Mouse (Mus musculus) myocyte (in vitro differentiated cells): ENCODE data around the gene 4931428F04Rik. TPM values are rescaled to one million over a fixed set of nuclear protein-coding genes. Genes with fewer than 3 reads are reported as not detected.

Experiments
- H3K27me3 ChIP-seq: one replicate; pipeline ENCODE4 v1.6.1; 2011; ENCODE audit not compliant: control insufficient read depth, insufficient read depth, insufficient read length
- H3K36me3 ChIP-seq: one replicate; pipeline ENCODE4 v1.6.1; 2011; ENCODE audit not compliant: control insufficient read depth, insufficient read depth
- H3K4me2 ChIP-seq: one replicate; pipeline ENCODE4 v1.6.1; 2011; ENCODE audit warnings: low read depth, control low read depth
- H3K4me3 ChIP-seq: one replicate; pipeline ENCODE4 v1.5.1; 2011; ENCODE audit warnings: mild to moderate bottlenecking, control low read depth, moderate library complexity
- H3K79me2 ChIP-seq: one replicate; pipeline ENCODE4 v1.6.1; 2011; ENCODE audit not compliant: control insufficient read depth, insufficient read depth
- H3ac ChIP-seq: one replicate; pipeline ENCODE4 v1.6.1; 2011; ENCODE audit not compliant: control insufficient read depth, insufficient read length
- CEBPB ChIP-seq: IDR thresholded peaks from 2 replicates; pipeline ENCODE4 v1.6.1; 2011; ENCODE audit warnings: mild to moderate bottlenecking, moderate library complexity; ENCODE audit not compliant: poor library complexity, insufficient read depth, severe bottlenecking
- E2F4 ChIP-seq: IDR thresholded peaks from one replicate; pipeline ENCODE4 v1.6.1; 2011; ENCODE audit warnings: mild to moderate bottlenecking, control low read depth, moderate library complexity; ENCODE audit not compliant: insufficient read depth
- MAX ChIP-seq: IDR thresholded peaks from one replicate; pipeline ENCODE4 v1.6.1; 2011; ENCODE audit warnings: low read depth, mild to moderate bottlenecking, control low read depth
- MYOD1 ChIP-seq, 3 experiments: IDR thresholded peaks; one replicate each; pipeline ENCODE4 v1.6.1; 2011; ENCODE audit warnings: control low read depth in 2 of 3, low read depth in 2 of 3, mild to moderate bottlenecking in 2 of 3, moderate library complexity in 1 of 3; ENCODE audit not compliant: insufficient read length in 2 of 3, control insufficient read depth in 1 of 3
- MYOG ChIP-seq, 3 experiments: IDR thresholded peaks; one replicate each; pipeline ENCODE4 v1.6.1; 2011; ENCODE audit warnings: control low read depth in 2 of 3, low read depth in 2 of 3, mild to moderate bottlenecking in 2 of 3; ENCODE audit not compliant: insufficient read length in 2 of 3, control insufficient read depth in 1 of 3, insufficient read depth in 1 of 3
- POLR2A ChIP-seq: IDR thresholded peaks from one replicate; pipeline ENCODE4 v1.6.1; 2011; ENCODE audit warnings: low read depth, mild to moderate bottlenecking, control low read depth, moderate library complexity; ENCODE audit not compliant: insufficient read length
- POLR2AphosphoS2 ChIP-seq: IDR thresholded peaks from one replicate; pipeline ENCODE4 v1.6.1; 2011; ENCODE audit warnings: low read depth, control low read depth; ENCODE audit not compliant: insufficient read length
- REST ChIP-seq: IDR thresholded peaks from one replicate; pipeline ENCODE4 v1.6.1; 2011; ENCODE audit warnings: mild to moderate bottlenecking, control low read depth, moderate library complexity; ENCODE audit not compliant: insufficient read depth, insufficient read length
- SRF ChIP-seq: IDR thresholded peaks from one replicate; pipeline ENCODE4 v1.6.1; 2011; ENCODE audit warnings: low read depth; ENCODE audit not compliant: control insufficient read depth, insufficient read length
- TCF12 ChIP-seq: IDR thresholded peaks from one replicate; pipeline ENCODE4 v1.6.1; 2011; ENCODE audit warnings: mild to moderate bottlenecking, control low read depth; ENCODE audit not compliant: poor library complexity, insufficient read depth, severe bottlenecking
- TCF3 ChIP-seq: IDR thresholded peaks from one replicate; pipeline ENCODE4 v1.6.1; 2011; ENCODE audit warnings: low read depth, control low read depth; ENCODE audit not compliant: insufficient read length
- USF1 ChIP-seq: IDR thresholded peaks from one replicate; pipeline ENCODE4 v1.6.1; 2011; ENCODE audit warnings: low read depth, mild to moderate bottlenecking, control low read depth, moderate library complexity
- polyA plus RNA-seq: library from polyadenylated mRNA; unstranded; fragments of >200 nt; fragmentation: generic; extraction: Trizol; gene quantifications from one replicate; pipeline ENCODE4 v1.2.1, GENCODE M21; 2012; ENCODE audit warnings: missing spikeins

4931428F04Rik gene
- polyA plus RNA-seq, 1 experiment: 6.2 TPM

DNA sequence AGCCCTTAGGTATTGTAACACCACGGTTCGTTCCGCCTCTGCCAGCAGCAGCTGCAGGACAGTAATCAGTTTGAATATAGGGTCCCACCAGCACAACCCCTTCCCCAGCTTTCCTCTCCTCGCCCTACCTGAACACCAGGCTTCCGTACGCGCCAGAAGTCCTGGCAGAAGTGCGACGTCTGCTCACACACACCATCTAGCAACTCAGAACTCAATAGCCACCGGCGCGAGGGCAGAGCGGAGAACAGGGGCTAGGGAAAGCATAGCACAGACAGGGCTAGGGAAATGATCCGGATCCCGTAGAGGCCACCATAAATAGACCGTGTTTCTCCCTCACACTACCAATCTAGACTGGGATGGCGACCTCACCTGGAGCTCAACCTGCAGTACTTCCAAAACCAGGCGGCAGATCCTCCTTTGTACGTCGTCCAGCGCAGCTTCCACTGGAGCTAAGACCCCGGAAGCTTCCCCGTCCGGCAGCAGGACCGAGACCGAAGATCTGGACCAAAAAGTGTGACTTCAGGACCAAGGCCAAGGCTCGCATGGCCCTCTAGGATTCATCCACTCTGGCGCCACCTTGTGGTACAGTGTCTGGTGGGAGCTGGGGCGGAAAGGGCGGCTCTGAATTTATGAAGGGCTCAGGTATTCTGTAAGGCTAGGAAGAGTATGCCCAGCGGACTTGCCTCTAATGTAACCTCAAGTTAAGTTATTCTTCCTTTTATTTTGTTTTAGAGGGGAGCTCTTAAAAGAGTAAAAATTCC lies 1.1 kb upstream of the 4931428F04Rik start:
- H3K36me3 ChIP-seq: no peaks in the 10 kb centered on the region
- H3K27me3 ChIP-seq: no peaks in the 10 kb centered on the region
- no peak overlapping the region for H3ac ChIP-seq
- peak overlapping the region; percentile 93 for H3K4me2 ChIP-seq
- peaks cover 23% of the 10 kb centered on the region for H3K79me2 ChIP-seq
- H3K4me3 ChIP-seq: peak overlapping the region; percentile 35
- TF ChIP-seq USF1 (no peak), REST (peak; percentile 95), POLR2A (no peak), MYOG (IDR thresholded peaks at IDR 0.05; ENCODE audit: control insufficient read depth in 1 of 3, insufficient read depth in 1 of 3, insufficient read length in 2 of 3, low read depth in 2 of 3) (no peak), MAX (no peak), SRF (no peak), MYOD1 (IDR thresholded peaks at IDR 0.05; ENCODE audit: control insufficient read depth in 1 of 3, insufficient read length in 2 of 3, low read depth in 2 of 3) (no peak), POLR2AphosphoS2 (no peak)

DNA sequence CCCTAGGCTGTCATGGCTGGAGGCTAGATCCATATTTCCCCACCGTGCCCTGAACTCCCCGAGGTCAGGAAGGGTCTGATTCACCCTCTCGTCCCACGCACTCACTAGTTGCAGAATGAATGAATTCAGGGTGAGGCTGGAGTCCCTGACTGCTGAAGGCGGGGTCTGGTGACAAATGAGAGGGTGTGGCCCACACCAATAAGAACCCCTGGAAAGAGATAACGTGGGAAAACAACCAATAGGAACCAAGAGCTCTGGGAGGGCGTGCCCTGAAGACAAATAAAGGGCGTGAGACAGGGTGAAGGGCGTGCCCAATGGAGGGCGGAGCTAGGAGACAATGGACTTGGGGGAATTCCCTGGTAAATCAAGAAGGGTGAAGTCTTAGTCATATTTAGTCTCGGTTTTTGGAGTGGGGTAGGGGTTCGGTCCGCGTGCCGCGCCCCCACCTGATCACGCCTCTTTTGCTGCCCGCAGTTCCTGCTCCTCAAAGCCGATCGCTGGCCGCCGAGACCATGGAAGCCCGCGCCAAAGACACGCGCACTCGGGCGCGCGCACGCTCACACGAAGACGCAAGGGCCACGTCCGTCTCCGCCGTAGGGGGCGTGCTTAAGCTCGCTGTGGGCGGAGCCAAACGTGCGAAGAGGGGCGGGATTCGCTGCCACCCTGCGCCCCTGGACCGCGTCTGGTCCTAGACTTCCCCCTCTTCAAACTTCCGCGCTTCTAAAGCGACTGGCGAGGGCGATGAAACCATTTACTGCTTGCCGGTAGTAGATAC lies 519 bp downstream of the 4931428F04Rik start:
- Histone ChIP-seq H3K4me3 (peak overlapping the region; percentile 35), H3K27me3 (no peaks in the 10 kb centered on the region), H3K4me2 (peak overlapping the region; percentile 93), H3K36me3 (no peaks in the 10 kb centered on the region), H3K79me2 (peaks cover 23% of the 10 kb centered on the region), H3ac (peak overlapping the region; percentile 2)
- peak; percentile 84 for TF ChIP-seq POLR2A
- no peak for TF ChIP-seq TCF3
- peak; percentile 71 for TF ChIP-seq POLR2AphosphoS2
- TF ChIP-seq MYOG (IDR thresholded peaks at IDR 0.05; ENCODE audit: control insufficient read depth in 1 of 3, insufficient read depth in 1 of 3, insufficient read length in 2 of 3, low read depth in 2 of 3): peak in 1 of 3 experiments; percentile 18
- TF ChIP-seq TCF12: no peak
- TF ChIP-seq REST: no peak
- TF ChIP-seq USF1: no peak
- peak; percentile 36 for TF ChIP-seq SRF
- TF ChIP-seq MYOD1 (IDR thresholded peaks at IDR 0.05; ENCODE audit: control insufficient read depth in 1 of 3, insufficient read length in 2 of 3, low read depth in 2 of 3): no peak

DNA sequence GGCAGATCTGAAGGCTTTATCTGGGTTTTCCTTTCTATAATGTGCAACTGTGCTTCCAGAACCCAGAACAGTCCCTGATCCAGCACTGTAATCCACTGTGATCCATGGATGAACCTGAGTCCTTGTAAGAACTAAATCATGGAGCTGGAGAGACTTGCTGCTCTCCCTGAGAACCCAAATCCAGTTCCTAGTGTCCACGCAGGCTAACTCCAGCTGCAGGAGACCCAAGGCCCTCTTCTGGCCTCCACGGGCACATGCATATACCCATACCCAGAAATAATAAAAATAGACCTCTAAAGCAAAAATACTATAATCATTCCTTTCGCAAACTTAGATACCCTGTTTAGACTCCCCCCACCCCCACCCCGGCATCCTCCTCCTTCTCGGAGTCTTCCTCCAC lies 1.4 kb downstream of the 4931428F04Rik start:
- Histone ChIP-seq H3K4me2 (peak overlapping the region; percentile 87), H3K27me3 (no peaks in the 10 kb centered on the region), H3K79me2 (peaks cover 23% of the 10 kb centered on the region), H3K36me3 (no peaks in the 10 kb centered on the region), H3ac (no peak overlapping the region), H3K4me3 (peak overlapping the region; percentile 35)
- TF ChIP-seq POLR2A (no peak), TCF12 (no peak), SRF (no peak), CEBPB (no peak), POLR2AphosphoS2 (no peak), MYOD1 (IDR thresholded peaks at IDR 0.05; ENCODE audit: control insufficient read depth in 1 of 3, insufficient read length in 2 of 3, low read depth in 2 of 3) (no peak), MAX (no peak), REST (no peak), USF1 (no peak), TCF3 (no peak)

DNA sequence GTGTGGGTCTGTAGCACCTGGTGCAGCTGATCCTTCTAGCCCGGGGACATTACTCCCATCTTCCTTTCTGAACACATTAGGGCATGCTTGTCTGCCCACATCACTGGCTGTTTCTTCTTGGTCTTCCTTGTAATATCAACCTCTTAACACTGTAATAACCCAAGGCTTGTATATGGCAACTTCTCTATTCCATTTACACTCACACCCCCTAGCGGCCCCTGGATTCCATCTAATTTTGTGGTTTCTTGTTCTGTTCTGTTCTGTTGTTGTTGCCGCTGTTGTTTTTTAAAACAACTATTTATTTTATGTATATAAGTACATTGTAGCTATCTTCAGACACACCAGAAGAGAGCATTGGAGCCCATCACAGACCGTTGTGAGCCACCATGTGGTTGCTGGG lies 2.8 kb downstream of the 4931428F04Rik start:
- H3ac ChIP-seq: no peak overlapping the region
- TF ChIP-seq USF1: no peak
- peak overlapping the region; percentile 87 for H3K4me2 ChIP-seq
- no peak overlapping the region for H3K4me3 ChIP-seq
- peaks cover 23% of the 10 kb centered on the region for H3K79me2 ChIP-seq
- H3K27me3 ChIP-seq: no peaks in the 10 kb centered on the region
- peaks cover 1% of the 10 kb centered on the region for H3K36me3 ChIP-seq

DNA sequence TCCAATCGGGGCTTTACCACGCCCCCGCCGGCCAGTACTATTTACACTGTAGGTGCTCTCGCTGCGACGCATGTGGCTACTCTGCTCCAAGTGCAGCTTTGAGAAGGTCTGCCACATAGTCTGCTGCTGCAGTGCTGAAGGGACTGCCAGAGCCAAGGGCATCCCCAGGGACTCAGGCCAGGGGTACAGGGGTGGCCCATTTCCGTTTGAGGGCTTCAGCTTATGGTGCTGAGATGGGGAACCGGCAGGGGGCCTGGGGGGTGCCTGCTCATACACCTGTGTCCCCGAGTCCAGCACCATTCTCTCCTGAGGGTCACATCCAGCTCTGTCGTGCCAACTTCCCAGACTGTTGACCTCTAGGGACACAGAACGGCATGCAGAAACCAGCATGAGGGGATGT lies 4.2 kb downstream of the 4931428F04Rik start:
- Histone ChIP-seq H3K27me3 (no peaks in the 10 kb centered on the region), H3K79me2 (peaks cover 23% of the 10 kb centered on the region), H3K4me3 (no peak overlapping the region), H3K36me3 (peaks cover 4% of the 10 kb centered on the region), H3K4me2 (no peak overlapping the region), H3ac (no peak overlapping the region)
- no peak for TF ChIP-seq MAX
- no peak for TF ChIP-seq MYOG (IDR thresholded peaks at IDR 0.05; ENCODE audit: control insufficient read depth in 1 of 3, insufficient read depth in 1 of 3, insufficient read length in 2 of 3, low read depth in 2 of 3)
- TF ChIP-seq USF1: no peak
- TF ChIP-seq SRF: no peak
- TF ChIP-seq CEBPB: no peak
- no peak for TF ChIP-seq MYOD1 (IDR thresholded peaks at IDR 0.05; ENCODE audit: control insufficient read depth in 1 of 3, insufficient read length in 2 of 3, low read depth in 2 of 3)
- no peak for TF ChIP-seq TCF3
- TF ChIP-seq POLR2A: no peak
- TF ChIP-seq POLR2AphosphoS2: no peak
- TF ChIP-seq REST: no peak
- no peak for TF ChIP-seq TCF12
- TF ChIP-seq E2F4: no peak
